Mouse (Mus musculus): ENCODE results near the gene Lifr. TPM values are rescaled to one million over a fixed set of nuclear protein-coding genes. Genes with fewer than 3 reads are reported as not detected.

The Lifr gene
- polyA plus RNA-seq, 1 experiment, result 29.9 TPM

GRCm38 (mm10) chr15:7208180-7208579 is 117.8 kb downstream of the Lifr start:
- Histone ChIP-seq H3K36me3 (ENCODE audit: control insufficient read depth, insufficient read depth, low read length) (no peaks in the 10 kb centered on the region), H3K27me3 (ENCODE audit: control insufficient read depth, insufficient read depth, low read length) (no peaks in the 10 kb centered on the region), H3K4me3 (ENCODE audit: low read depth, low read length) (no peak overlapping the region), H3K27ac (ENCODE audit: insufficient read depth, low read depth, low read length) (no peak overlapping the region), H3K4me1 (ENCODE audit: control insufficient read depth, insufficient read depth, insufficient read length, low read length) (no peaks in the 10 kb centered on the region)
- WGBS, result 69% methylated on average over 9 of the region's 9 CpGs
- TF ChIP-seq POLR2A (IDR thresholded peaks at IDR 0.05; ENCODE audit: low read depth, low read length), result no peak
- TF ChIP-seq CTCF (IDR thresholded peaks at IDR 0.05; ENCODE audit: extremely low read depth, insufficient read length, insufficient replicate concordance, low read depth, low read length), result no peak

GRCm38 (mm10) chr15:7213683-7214082 is 123.3 kb downstream of the Lifr start:
- no peak for TF ChIP-seq POLR2A (IDR thresholded peaks at IDR 0.05; ENCODE audit: low read depth, low read length)
- TF ChIP-seq CTCF (IDR thresholded peaks at IDR 0.05; ENCODE audit: extremely low read depth, insufficient read length, insufficient replicate concordance, low read depth, low read length), result no peak
- H3K4me3 ChIP-seq (ENCODE audit: low read depth, low read length), result no peak overlapping the region
- no peak overlapping the region for H3K27ac ChIP-seq (ENCODE audit: insufficient read depth, low read depth, low read length)
- H3K36me3 ChIP-seq (ENCODE audit: control insufficient read depth, insufficient read depth, low read length), result no peaks in the 10 kb centered on the region
- WGBS, result 19% methylated on average over 1 of the region's 1 CpGs
- no peaks in the 10 kb centered on the region for H3K4me1 ChIP-seq (ENCODE audit: control insufficient read depth, insufficient read depth, insufficient read length, low read length)
- no peaks in the 10 kb centered on the region for H3K27me3 ChIP-seq (ENCODE audit: control insufficient read depth, insufficient read depth, low read length)

GRCm38 (mm10) chr15:7215845-7216244 is 125.4 kb downstream of the Lifr start:
- WGBS, result 84% methylated on average over 3 of the region's 3 CpGs
- Histone ChIP-seq H3K36me3 (ENCODE audit: control insufficient read depth, insufficient read depth, low read length) (no peaks in the 10 kb centered on the region), H3K27ac (ENCODE audit: insufficient read depth, low read depth, low read length) (no peak overlapping the region), H3K27me3 (ENCODE audit: control insufficient read depth, insufficient read depth, low read length) (no peaks in the 10 kb centered on the region), H3K4me1 (ENCODE audit: control insufficient read depth, insufficient read depth, insufficient read length, low read length) (no peaks in the 10 kb centered on the region), H3K4me3 (ENCODE audit: low read depth, low read length) (no peak overlapping the region)
- no peak for TF ChIP-seq CTCF (IDR thresholded peaks at IDR 0.05; ENCODE audit: extremely low read depth, insufficient read length, insufficient replicate concordance, low read depth, low read length)
- no peak for TF ChIP-seq POLR2A (IDR thresholded peaks at IDR 0.05; ENCODE audit: low read depth, low read length)

- no peak for TF ChIP-seq POLR2A (IDR thresholded peaks at IDR 0.05; ENCODE audit: low read depth, low read length)
- no peak for TF ChIP-seq CTCF (IDR thresholded peaks at IDR 0.05; ENCODE audit: extremely low read depth, insufficient read length, insufficient replicate concordance, low read depth, low read length)
- Histone ChIP-seq H3K27me3 (ENCODE audit: control insufficient read depth, insufficient read depth, low read length) (no peaks in the 10 kb centered on the region), H3K36me3 (ENCODE audit: control insufficient read depth, insufficient read depth, low read length) (no peaks in the 10 kb centered on the region), H3K4me3 (ENCODE audit: low read depth, low read length) (no peak overlapping the region), H3K27ac (ENCODE audit: insufficient read depth, low read depth, low read length) (no peak overlapping the region), H3K4me1 (ENCODE audit: control insufficient read depth, insufficient read depth, insufficient read length, low read length) (no peaks in the 10 kb centered on the region)
- WGBS, result 67% methylated on average over 9 of the region's 9 CpGs
Measured at GRCm38 (mm10) chr15:7216581-7217272, 126.3 kb downstream of the Lifr start.

- Histone ChIP-seq H3K27ac (ENCODE audit: insufficient read depth, low read depth, low read length) (no peak overlapping the region), H3K36me3 (ENCODE audit: control insufficient read depth, insufficient read depth, low read length) (no peaks in the 10 kb centered on the region), H3K4me3 (ENCODE audit: low read depth, low read length) (no peak overlapping the region), H3K4me1 (ENCODE audit: control insufficient read depth, insufficient read depth, insufficient read length, low read length) (no peaks in the 10 kb centered on the region), H3K27me3 (ENCODE audit: control insufficient read depth, insufficient read depth, low read length) (no peaks in the 10 kb centered on the region)
- WGBS, result 75% methylated on average over 6 of the region's 6 CpGs
- no peak for TF ChIP-seq POLR2A (IDR thresholded peaks at IDR 0.05; ENCODE audit: low read depth, low read length)
- TF ChIP-seq CTCF (IDR thresholded peaks at IDR 0.05; ENCODE audit: extremely low read depth, insufficient read length, insufficient replicate concordance, low read depth, low read length), result no peak
Measured at GRCm38 (mm10) chr15:7217273-7217598, 126.8 kb downstream of the Lifr start.

GRCm38 (mm10) chr15:7222809-7223208 is 132.4 kb downstream of the Lifr start:
- no peak for TF ChIP-seq POLR2A (IDR thresholded peaks at IDR 0.05; ENCODE audit: low read depth, low read length)
- TF ChIP-seq CTCF (IDR thresholded peaks at IDR 0.05; ENCODE audit: extremely low read depth, insufficient read length, insufficient replicate concordance, low read depth, low read length), result no peak

GRCm38 (mm10) chr15:7224151-7224775 is 133.8 kb downstream of the Lifr start:
- H3K4me1 ChIP-seq (ENCODE audit: control insufficient read depth, insufficient read depth, insufficient read length, low read length), result no peaks in the 10 kb centered on the region
- no peak overlapping the region for H3K27ac ChIP-seq (ENCODE audit: insufficient read depth, low read depth, low read length)
- 79% methylated on average over 12 of the region's 12 CpGs for WGBS
- no peak overlapping the region for H3K4me3 ChIP-seq (ENCODE audit: low read depth, low read length)
- TF ChIP-seq CTCF (IDR thresholded peaks at IDR 0.05; ENCODE audit: extremely low read depth, insufficient read length, insufficient replicate concordance, low read depth, low read length) (no peak), POLR2A (IDR thresholded peaks at IDR 0.05; ENCODE audit: low read depth, low read length) (no peak)
- no peaks in the 10 kb centered on the region for H3K36me3 ChIP-seq (ENCODE audit: control insufficient read depth, insufficient read depth, low read length)
- no peaks in the 10 kb centered on the region for H3K27me3 ChIP-seq (ENCODE audit: control insufficient read depth, insufficient read depth, low read length)

More at GRCm38 (mm10) chr15:7222809-7223208, 132.4 kb downstream of the Lifr start:
- no peaks in the 10 kb centered on the region for H3K27me3 ChIP-seq (ENCODE audit: control insufficient read depth, insufficient read depth, low read length)
- no peaks in the 10 kb centered on the region for H3K4me1 ChIP-seq (ENCODE audit: control insufficient read depth, insufficient read depth, insufficient read length, low read length)
- no peak overlapping the region for H3K27ac ChIP-seq (ENCODE audit: insufficient read depth, low read depth, low read length)
- H3K36me3 ChIP-seq (ENCODE audit: control insufficient read depth, insufficient read depth, low read length), result no peaks in the 10 kb centered on the region
- 65% methylated on average over 11 of the region's 11 CpGs for WGBS
- no peak overlapping the region for H3K4me3 ChIP-seq (ENCODE audit: low read depth, low read length)
